Mouse (Mus musculus) heart, postnatal 0 days (tissue): Measurements from ENCODE around the gene Raf1.

Experiments
- CTCF ChIP-seq: IDR thresholded peaks from 2 replicates; pipeline ENCODE4 v1.5.1; 2016; ENCODE audit warnings: antibody characterized with exemption, control low read depth, low read depth
- EP300 ChIP-seq: IDR thresholded peaks from 2 replicates; pipeline ENCODE4 v1.6.1; 2016; ENCODE audit warnings: antibody characterized with exemption, low read depth

DNA sequence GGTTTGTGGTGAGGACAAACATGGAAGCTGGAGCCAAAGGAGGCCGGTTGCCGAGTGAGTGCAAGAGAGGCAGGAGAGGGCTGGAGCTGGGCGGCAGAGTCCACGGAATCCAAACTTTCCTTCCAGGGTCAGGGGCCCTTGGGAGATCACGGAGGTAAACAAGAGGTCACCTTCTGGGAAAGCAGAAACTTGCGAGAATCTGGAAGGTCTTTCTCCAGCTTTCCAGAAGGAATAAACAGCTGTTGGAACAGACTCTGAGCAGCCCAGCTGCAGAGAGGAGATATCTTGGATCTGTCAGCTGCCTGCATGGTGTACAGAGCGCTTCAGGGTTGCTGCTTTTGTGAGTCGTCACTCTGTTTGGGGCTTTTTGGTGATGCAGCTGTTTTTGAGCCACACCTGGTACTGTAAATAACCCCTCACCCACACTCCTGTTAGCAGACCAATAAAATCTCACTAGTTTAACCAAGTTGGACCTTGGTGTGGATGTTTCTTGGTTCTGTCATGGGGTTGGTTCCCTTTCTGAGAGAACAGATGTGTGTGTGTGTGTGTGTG is 40.7 kb upstream of the Raf1 start:
- TF ChIP-seq CTCF (no peak), EP300 (no peak)
